Mouse (Mus musculus) heart, postnatal 4 days (tissue): ENCODE results near the gene Tmc6. TPM values are rescaled to one million over a fixed set of nuclear protein-coding genes. Genes with fewer than 3 reads are reported as not detected.

Experiments
- DNase-seq: peaks from one replicate; pipeline ENCODE4 v3.0.0; 2021
- total RNA-seq, 2 experiments: library from RNA; stranded (reverse); gene quantifications; 2 replicates each; pipeline ENCODE4 v1.2.3; 2021

Gene Tmc6
- total RNA-seq, 2 experiments from 2014 or later = 26.4 to 28.6 TPM

DNA sequence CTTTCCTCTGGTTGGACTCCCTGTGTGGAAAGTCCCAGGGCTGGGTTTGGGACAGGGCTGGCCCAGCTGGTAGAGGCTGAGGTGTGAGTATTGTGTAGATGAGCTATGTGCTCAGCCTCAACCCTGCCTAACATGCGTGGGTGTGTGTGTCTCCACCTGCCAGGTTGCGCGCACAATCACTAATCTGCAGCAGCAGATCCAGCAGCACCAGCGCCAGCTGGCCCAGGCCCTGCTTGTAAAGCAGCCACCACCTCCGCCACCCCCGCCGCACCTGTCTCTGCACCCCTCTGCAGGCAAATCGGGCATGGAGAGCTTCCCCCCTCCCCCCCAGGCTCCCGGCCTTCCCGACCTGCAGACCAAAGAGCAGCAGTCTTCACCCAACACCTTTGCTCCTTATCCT lies 32.6 kb downstream of the Tmc6 start:
- no peak for DNase-seq

DNA sequence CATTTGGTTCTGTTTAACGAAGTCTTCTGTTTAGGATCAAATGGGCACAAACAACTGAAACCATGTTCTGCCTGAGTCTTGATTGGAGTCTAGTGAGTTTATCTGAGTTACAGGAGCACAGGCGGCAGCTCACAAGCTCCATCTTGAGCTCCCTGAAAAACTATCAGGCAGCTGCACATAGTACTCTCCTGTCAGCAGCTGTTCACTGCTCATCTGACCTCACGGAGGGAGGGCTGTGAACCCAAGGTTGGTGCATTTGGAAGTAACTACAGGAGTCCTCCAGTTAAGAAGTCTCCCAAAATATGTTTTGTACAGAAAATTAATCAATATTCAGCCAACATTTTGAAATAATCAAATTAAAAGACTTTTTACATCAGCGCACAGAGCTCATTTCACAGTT lies 33.4 kb downstream of the Tmc6 start:
- no peak for DNase-seq

DNA sequence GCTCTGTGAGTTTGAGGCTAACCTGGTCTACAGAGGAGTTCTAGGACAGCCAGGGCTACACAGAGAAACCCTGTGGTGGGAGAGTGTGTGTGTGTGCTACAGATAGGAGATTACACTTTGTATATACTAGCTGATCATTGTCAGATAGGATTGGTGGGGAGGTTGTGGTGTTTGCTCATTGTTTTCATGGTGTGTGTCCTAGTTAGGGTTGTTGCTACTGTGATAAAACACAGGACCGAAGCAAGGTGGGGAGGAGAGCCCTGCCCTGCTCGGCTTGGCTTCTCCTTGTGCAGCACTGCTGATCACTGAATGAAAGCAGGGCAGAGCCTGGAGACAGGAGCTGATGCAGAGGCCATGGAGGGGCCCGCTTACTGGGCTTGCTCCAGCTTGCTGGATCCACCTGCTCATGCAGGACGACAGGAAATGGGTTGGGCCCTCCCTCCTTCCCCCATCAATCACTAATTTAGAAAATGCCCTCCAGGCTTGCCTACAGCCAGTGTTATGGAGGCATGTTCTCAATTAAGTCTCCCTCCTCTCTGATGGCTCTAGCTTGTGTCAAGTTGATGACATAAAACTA lies 38.5 kb downstream of the Tmc6 start:
- no peak for DNase-seq

DNA sequence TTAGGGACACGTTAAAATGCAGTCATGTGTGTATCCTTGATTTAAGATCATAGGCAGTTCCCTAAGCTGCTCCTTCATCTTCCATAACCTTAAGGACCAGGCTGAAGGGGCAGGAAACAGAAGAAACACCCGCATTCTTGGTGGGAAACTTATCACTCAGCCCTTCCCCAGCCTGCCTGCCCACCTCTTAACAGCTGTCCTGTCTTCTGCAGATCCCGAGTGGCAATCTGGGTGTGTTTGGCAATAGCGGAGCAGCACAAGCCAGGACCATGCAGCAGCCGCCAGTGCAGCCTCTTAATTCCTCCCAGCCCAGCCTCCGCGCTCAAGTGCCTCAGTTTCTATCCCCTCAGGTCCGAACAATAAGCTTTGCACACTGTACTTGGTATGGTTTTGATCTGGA lies 39.3 kb downstream of the Tmc6 start:
- no peak for DNase-seq

DNA sequence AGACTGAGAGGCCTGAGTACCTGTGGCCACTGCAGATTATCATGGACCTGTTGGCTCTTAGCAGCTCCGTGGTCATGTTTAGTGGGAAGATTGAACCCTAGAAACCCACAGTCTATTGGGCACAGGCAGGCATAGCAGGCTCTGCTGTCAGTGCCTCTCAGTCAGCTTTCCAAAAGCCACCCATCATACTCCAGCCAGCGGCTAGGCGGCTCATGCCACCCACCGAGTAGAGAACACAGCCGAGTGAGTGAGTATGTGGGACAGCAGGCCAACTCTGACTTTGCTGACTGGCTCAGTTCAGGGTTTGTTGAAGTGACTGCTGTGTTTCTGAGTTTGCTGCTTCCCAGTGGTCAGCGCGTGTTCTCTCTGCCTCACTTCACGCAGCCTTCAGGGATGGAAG lies 39.8 kb downstream of the Tmc6 start:
- DNase-seq = no peak

DNA sequence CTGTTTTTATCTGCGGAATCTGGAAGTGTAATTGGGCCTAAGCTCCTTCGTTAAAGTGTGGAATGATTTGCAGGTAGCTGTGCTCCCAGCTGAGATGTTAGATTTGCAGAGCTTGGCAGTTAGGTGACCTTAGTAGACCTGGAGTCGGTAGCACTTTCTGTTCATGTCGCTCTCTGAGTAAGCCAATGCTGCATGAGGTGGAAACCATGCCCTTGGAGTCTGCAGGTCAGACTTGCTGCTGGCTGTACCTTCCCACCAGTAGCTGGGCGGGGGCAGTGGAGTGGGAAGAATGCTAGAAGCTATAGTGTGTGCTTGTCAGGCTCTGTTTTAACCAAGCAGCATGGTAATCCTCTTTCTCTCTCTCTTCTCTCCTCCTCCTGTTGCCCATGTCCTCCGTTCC lies 40.9 kb downstream of the Tmc6 start:
- no peak for DNase-seq

DNA sequence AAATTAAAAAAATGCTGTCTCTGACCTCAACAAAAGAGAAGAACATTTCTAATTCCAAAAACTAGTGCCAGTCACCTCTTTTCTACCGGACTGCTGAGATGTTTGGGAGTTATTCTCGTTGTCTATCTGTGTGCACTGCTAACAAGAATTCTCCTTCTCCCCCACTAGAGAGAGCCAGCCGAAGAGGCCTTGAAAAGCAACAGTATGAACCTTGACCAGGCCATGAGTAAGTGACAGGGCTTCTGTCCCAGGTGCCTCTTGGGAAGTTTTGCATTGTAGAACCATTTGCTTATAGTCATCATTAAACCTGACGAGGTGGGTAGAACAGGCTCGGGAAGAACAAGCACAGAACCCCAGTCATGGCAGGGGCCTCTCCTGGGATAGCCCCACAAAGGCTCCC lies 43.9 kb downstream of the Tmc6 start:
- no peak for DNase-seq

DNA sequence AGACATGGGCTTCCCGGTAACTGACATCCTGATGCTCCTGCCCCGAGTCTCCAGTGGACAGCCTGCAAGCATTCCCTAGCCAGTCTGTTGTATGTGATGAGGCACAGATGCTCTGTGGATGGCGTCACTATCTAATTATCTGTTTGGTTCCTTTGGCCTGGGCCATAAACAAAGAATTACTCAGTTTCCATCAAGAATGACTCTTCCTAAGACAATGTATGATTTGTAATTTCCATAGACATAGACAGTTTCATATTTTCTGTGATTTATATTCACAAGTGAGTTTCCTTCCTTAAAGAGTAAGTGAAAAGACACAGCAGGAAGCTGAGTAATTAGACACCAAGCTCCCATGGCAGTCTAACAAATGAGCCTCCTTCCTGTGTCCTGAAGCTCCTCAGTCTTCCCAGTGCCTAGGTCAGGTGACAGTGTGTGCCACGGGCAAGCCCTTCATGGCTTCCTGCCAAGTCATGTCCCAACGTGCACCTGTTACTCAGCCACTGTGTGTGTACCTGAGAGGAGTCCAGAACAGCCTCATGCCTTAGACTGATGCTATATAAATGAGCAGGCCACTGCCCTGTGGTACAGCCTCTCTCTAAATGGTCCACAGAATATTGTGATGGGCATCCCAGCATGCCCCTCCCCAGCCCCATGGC lies 45.8 kb downstream of the Tmc6 start:
- no peak for DNase-seq

DNA sequence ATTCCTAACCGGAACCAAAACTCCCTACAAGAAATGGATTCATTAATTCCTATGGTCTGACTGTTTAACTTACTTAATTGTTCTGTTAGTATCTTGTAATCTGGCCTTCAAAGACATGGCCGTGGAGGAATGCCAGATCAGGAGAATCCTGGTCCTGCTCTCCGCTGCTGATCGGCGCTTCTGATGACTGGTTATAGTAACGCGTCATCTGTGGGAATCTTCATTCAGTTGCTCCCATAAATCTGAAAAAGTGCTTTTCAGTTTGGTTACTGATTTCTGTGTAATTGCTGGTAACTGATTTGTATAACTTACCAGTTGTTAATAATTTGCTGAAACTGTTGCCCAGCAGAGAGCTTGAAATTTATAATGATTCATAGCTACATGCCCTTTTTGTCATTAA lies 50.5 kb downstream of the Tmc6 start:
- no peak for DNase-seq

DNA sequence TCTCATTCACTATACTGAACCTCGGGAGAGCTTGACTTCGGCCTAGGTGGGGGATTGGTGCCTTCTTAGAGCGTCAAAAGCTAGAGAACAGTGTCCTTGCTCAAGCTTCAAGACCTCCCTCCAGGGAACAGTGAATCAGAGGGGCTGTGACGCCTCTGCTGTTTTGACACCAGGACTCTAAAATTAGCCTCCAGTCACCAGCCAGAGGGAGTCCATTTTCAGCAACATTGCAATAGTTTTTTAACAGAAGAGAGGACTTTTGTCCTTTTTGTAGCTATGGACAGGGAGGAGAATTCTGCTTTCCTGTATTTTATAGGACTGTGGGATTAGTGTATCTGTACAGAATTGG lies 51.5 kb downstream of the Tmc6 start:
- DNase-seq = no peak

DNA sequence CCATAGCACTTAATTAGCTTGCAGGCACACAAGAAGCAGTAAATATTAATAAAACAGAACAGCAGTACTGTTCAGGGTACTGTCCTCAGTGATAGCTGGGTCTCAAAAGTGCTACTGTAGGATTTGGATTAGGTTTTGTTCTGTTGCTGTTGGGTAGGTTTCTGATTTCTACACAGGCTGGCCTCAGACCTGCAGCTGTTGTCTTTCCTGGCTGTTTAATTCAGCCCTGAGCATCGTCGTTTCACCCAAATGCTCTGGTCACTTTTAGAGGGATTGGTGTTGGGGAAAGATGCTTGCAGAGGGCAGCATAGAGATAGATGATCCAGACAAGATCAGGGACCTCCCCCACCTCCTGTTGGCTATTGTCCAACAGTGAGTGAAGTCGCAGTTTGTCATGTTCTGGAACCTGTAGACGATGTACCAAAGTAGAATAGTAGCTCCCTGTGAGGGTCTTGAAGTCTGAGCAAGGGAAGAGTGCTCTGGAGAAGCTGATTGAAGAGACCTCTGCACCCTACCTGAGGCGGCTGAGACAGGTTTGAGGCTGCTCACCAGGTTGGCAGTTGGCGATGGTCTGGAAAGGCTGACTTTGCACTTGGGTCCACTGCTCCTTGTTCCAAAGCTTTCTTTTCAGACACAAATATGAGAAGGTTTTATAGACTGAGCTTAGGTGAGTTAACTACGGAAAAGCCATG lies 52.1 kb downstream of the Tmc6 start:
- no peak for DNase-seq

DNA sequence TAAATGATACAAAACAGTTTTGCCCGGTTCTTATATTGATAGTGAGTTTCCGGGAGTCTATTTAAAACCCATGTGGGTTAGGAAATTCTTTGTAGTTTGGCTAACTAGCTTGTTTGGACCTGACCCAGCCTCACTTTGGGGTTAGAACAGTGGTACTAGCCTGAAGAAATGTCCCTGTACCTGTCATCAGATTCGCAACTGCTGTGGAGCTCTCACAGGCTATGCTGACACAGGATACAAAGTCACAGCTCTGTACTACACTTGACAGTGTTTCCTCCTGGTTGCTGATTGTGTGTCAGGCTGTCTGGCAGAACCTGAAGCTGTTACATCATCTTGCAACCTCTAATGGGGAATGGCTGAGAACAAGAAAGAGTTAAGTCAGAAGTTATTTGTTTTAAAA lies 52.7 kb downstream of the Tmc6 start:
- DNase-seq = no peak

DNA sequence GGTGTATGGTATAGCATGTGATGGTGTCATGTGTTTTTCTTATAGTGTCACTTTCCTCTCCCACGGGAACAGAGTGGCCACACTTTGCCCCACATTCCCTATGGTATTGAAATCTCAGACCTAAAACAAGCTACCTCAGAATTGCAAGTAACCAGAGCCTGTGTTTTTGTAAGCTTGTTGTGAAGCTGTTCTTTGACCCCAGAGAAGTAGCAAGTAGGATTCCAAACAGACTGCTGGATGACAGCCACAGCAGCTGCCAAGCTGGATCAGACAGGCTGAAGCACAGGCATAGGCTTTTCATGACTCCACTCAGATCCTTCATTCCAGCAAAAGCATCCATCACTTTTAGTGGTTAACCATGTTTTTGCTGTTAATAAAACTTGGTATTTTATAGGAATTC lies 53.2 kb downstream of the Tmc6 start:
- DNase-seq = peak; percentile 49

DNA sequence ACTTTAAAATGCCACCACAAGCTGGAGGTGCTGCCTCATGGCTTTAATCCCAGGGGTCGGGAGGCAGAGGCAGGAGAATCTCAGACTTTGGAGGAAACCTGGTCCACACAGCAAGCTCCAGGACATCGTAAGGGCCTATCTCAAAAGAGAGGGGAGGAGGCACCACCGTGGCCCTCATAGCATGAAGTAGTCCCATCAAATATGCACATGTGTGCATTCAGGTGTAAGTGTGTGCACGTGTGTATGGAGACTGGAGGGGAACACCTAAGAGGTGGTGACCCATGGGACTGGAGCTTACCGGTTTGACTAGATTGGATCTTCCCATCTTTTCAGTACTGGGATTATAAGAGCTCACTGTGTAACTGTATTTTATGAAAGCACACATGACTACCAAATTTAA lies 53.8 kb downstream of the Tmc6 start:
- DNase-seq = no peak

DNA sequence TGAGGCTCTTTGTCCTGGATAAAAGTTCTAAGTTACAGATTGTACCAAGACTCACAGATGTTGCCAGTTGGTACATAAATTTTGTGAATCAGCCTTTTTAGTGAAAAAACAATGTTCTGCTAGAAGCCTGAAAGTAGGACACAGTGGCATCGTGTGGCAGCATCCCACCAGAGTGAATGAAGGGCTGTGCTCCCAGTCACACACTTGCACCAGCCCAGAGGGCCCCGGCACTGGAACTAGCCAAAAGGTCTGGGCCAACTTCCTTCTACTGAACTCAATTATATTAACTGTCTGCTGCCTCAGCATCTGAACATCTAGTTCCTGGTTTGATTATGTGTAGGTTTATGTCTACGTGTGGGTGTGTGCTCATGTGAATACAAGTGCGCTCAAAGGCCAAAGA lies 55.0 kb downstream of the Tmc6 start:
- no peak for DNase-seq

DNA sequence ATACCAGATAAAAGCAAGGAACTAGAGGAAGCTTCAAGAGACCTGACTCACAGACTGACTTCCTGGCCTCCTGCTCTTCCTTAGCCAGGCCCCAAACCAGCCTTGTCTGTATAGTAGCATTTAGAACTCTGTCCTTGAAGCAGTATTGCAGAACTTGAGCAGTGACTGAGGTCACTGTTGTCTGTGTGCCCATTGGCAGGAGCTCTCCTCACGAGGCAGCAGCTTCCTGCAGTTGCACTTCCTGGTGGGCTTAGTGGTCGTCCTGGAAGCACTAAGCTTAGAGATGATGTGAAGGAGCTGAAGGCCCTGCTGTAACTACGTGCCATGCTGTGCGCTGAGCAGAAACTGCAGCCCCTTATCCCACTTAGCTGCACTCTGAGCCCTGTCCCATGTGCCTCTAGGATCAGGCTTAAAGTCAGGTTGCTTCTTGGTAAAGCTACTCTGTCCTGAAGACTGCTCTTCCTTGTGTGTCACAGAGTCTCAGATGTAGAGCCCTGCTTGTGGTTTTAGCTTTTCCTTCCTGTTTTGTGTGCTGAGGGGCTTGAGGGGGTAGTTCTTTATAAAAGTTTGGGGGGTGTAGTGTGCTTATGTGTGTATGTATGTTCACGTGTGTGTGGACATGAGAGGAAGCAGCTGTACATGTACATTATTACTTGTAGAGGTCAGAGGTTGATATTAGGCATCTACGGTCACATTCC lies 57.2 kb downstream of the Tmc6 start:
- DNase-seq = no peak

DNA sequence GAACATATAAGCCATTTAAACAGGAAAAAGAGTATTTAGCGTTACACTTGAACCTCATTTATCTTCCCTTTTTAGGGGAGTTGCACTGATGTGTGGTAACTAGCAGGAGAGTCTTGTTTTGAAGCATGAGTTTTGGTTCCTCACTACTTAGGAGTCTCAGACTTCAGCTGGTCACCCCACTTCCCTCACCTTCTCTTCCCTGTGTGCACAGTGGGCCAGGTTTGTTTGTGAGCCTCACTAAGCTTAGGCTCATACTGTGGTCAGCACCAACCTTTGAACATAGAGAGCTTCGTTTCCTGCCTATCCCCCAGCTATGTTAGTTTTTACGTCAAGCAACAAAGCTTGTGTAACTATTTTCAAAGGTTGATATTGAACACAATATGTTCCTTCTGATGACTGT lies 63.2 kb downstream of the Tmc6 start:
- no peak for DNase-seq

Other genes with a start within 250 kb of the Tmc6 start
- gene Tnrc6c, start 127.9 kb downstream of the Tmc6 start, total RNA-seq = 10 to 100 TPM; 25.4 to 27.4 TPM
- gene Tmc8, start 122 bp downstream of the Tmc6 start, total RNA-seq = 1 to 10 TPM; 3.1 to 3.3 TPM
- gene 6030468B19Rik, start 15.5 kb upstream of the Tmc6 start, total RNA-seq = not detected
- gene Gm20708, start 27.5 kb upstream of the Tmc6 start, total RNA-seq = 1 to 10 TPM; 2.7 to 3.5 TPM
- gene Syngr2, start 27.5 kb upstream of the Tmc6 start, total RNA-seq = 10 to 100 TPM; 81.2 to 85.1 TPM
- gene Afmid, start 43.7 kb upstream of the Tmc6 start, total RNA-seq = 10 to 100 TPM; 15.3 to 15.5 TPM
- gene Tk1, start 43.9 kb upstream of the Tmc6 start, total RNA-seq = 10 to 100 TPM; 93.1 to 99.2 TPM
- gene Birc5, start 67.1 kb upstream of the Tmc6 start, total RNA-seq = 10 to 100 TPM; 63.1 to 69.1 TPM
- under 1 TPM in 1 of 2 experiments, not detected in 1; 0.18 TPM for gene Tmem235, start 78.6 kb upstream of the Tmc6 start, total RNA-seq
- gene Tha1, start 91.3 kb upstream of the Tmc6 start, total RNA-seq = 1 to 10 TPM; 3.3 to 4.0 TPM
- 1 to 10 TPM; 5.5 TPM for gene Socs3, start 187.8 kb upstream of the Tmc6 start, total RNA-seq
- gene Pgs1, start 204.1 kb upstream of the Tmc6 start, total RNA-seq = 10 to 100 TPM; 25.0 to 26.2 TPM